Mouse (Mus musculus): ENCODE results near the gene Ncor2. TPM values are rescaled to one million over a fixed set of nuclear protein-coding genes. Genes with fewer than 3 reads are reported as not detected.
A peak's percentile ranks its signal among the peaks of the same experiment; 100 is the strongest.

Gene Ncor2
- polyA plus RNA-seq, 1 experiment, result 75.8 TPM

- peaks cover 45% of the 10 kb centered on the region for H3K4me1 ChIP-seq (replicated peaks; ENCODE audit: control insufficient read depth, insufficient read depth, low read length)
- H3K27me3 ChIP-seq (ENCODE audit: control insufficient read depth, insufficient read depth, low read length), result no peaks in the 10 kb centered on the region
- no peak for DNase-seq
- TF ChIP-seq CTCF (IDR thresholded peaks at IDR 0.05; ENCODE audit: borderline replicate concordance, control insufficient read depth, extremely low read depth, insufficient read depth, low read length, poor library complexity), result no peak
- no peak for TF ChIP-seq POLR2A (IDR thresholded peaks at IDR 0.05; ENCODE audit: control insufficient read depth, extremely low read depth, insufficient read depth, low read length, poor library complexity)
- 61% methylated on average over 17 of the region's 17 CpGs for WGBS
- H3K36me3 ChIP-seq (ENCODE audit: control insufficient read depth, insufficient read depth, low read length), result no peaks in the 10 kb centered on the region
- no peak overlapping the region for H3K27ac ChIP-seq (ENCODE audit: control insufficient read depth, insufficient read depth, low read length)
- H3K4me3 ChIP-seq (ENCODE audit: control insufficient read depth, insufficient read depth, low read length), result no peak overlapping the region
Observed at GRCm38 (mm10) chr5:125151872-125152534, 27.0 kb downstream of the Ncor2 start.

GRCm38 (mm10) chr5:125150951-125151564 is 28.0 kb downstream of the Ncor2 start:
- no peak for DNase-seq
- TF ChIP-seq POLR2A (IDR thresholded peaks at IDR 0.05; ENCODE audit: control insufficient read depth, extremely low read depth, insufficient read depth, low read length, poor library complexity) (no peak), CTCF (IDR thresholded peaks at IDR 0.05; ENCODE audit: borderline replicate concordance, control insufficient read depth, extremely low read depth, insufficient read depth, low read length, poor library complexity) (no peak)
- WGBS, result 85% methylated on average over 10 of the region's 10 CpGs
- Histone ChIP-seq H3K27me3 (ENCODE audit: control insufficient read depth, insufficient read depth, low read length) (no peaks in the 10 kb centered on the region), H3K36me3 (ENCODE audit: control insufficient read depth, insufficient read depth, low read length) (no peaks in the 10 kb centered on the region), H3K4me1 (replicated peaks; ENCODE audit: control insufficient read depth, insufficient read depth, low read length) (peaks cover 41% of the 10 kb centered on the region), H3K4me3 (ENCODE audit: control insufficient read depth, insufficient read depth, low read length) (no peak overlapping the region), H3K27ac (ENCODE audit: control insufficient read depth, insufficient read depth, low read length) (no peak overlapping the region)

DNA sequence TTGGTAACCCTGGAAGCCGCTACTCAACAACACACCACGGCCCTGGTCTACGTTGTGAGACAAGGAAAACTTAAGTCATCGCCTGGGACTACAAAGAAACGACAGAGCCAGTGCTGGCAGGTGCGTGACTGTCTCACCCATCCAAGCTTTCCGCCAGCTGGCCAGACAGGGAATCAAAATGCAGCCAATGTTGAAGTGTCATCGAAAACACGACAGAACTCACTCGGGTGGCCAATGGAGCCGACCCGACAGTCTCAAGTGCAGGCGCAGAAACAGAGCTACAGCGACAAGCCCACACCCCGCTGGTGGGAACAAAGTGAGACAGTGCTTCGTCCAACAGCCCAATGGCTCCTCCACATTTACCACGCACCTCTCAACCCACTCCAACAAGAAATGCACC is 29.9 kb downstream of the Ncor2 start:
- Histone ChIP-seq H3K27ac (ENCODE audit: control insufficient read depth, insufficient read depth, low read length) (no peak overlapping the region), H3K4me3 (ENCODE audit: control insufficient read depth, insufficient read depth, low read length) (no peak overlapping the region), H3K4me1 (replicated peaks; ENCODE audit: control insufficient read depth, insufficient read depth, low read length) (peaks cover 27% of the 10 kb centered on the region), H3K36me3 (ENCODE audit: control insufficient read depth, insufficient read depth, low read length) (no peaks in the 10 kb centered on the region), H3K27me3 (ENCODE audit: control insufficient read depth, insufficient read depth, low read length) (no peaks in the 10 kb centered on the region)
- 92% methylated on average over 17 of the region's 17 CpGs for WGBS
- DNase-seq, result no peak
- no peak for TF ChIP-seq POLR2A (IDR thresholded peaks at IDR 0.05; ENCODE audit: control insufficient read depth, extremely low read depth, insufficient read depth, low read length, poor library complexity)
- no peak for TF ChIP-seq CTCF (IDR thresholded peaks at IDR 0.05; ENCODE audit: borderline replicate concordance, control insufficient read depth, extremely low read depth, insufficient read depth, low read length, poor library complexity)

DNA sequence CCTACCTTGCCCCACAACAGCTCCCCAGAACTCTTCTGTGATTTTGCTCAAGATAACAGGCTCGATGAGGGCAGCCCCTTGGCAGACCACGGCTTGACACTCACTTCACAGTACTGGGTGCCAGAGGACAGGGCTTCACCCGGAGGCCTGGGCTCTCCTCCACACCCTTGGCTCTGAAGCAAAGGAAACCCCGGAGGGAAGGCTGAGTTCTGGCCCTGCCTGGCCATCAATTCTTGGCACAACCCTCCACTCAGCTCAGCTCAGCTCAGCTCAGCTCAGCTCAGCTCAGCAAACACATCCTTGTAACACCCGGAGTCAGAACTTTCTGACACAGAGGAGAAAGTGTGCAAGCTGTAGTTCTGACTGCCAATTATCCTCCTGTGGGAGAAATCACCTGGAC is 30.3 kb downstream of the Ncor2 start:
- no peak for DNase-seq
- 68% methylated on average over 5 of the region's 5 CpGs for WGBS
- no peak for TF ChIP-seq POLR2A (IDR thresholded peaks at IDR 0.05; ENCODE audit: control insufficient read depth, extremely low read depth, insufficient read depth, low read length, poor library complexity)
- no peak for TF ChIP-seq CTCF (IDR thresholded peaks at IDR 0.05; ENCODE audit: borderline replicate concordance, control insufficient read depth, extremely low read depth, insufficient read depth, low read length, poor library complexity)
- peaks cover 22% of the 10 kb centered on the region for H3K4me1 ChIP-seq (replicated peaks; ENCODE audit: control insufficient read depth, insufficient read depth, low read length)
- no peaks in the 10 kb centered on the region for H3K27me3 ChIP-seq (ENCODE audit: control insufficient read depth, insufficient read depth, low read length)
- no peaks in the 10 kb centered on the region for H3K36me3 ChIP-seq (ENCODE audit: control insufficient read depth, insufficient read depth, low read length)
- H3K4me3 ChIP-seq (ENCODE audit: control insufficient read depth, insufficient read depth, low read length), result no peak overlapping the region
- no peak overlapping the region for H3K27ac ChIP-seq (ENCODE audit: control insufficient read depth, insufficient read depth, low read length)

- H3K4me1 ChIP-seq (replicated peaks; ENCODE audit: control insufficient read depth, insufficient read depth, low read length), result peaks cover 17% of the 10 kb centered on the region
- no peak overlapping the region for H3K27ac ChIP-seq (ENCODE audit: control insufficient read depth, insufficient read depth, low read length)
- TF ChIP-seq POLR2A (IDR thresholded peaks at IDR 0.05; ENCODE audit: control insufficient read depth, extremely low read depth, insufficient read depth, low read length, poor library complexity) (no peak), CTCF (IDR thresholded peaks at IDR 0.05; ENCODE audit: borderline replicate concordance, control insufficient read depth, extremely low read depth, insufficient read depth, low read length, poor library complexity) (no peak)
- no peaks in the 10 kb centered on the region for H3K36me3 ChIP-seq (ENCODE audit: control insufficient read depth, insufficient read depth, low read length)
- no peak for DNase-seq
- H3K4me3 ChIP-seq (ENCODE audit: control insufficient read depth, insufficient read depth, low read length), result no peak overlapping the region
- H3K27me3 ChIP-seq (ENCODE audit: control insufficient read depth, insufficient read depth, low read length), result no peaks in the 10 kb centered on the region
- WGBS, result 96% methylated on average over 10 of the region's 10 CpGs
Observed at GRCm38 (mm10) chr5:125148173-125148572, 30.8 kb downstream of the Ncor2 start.

- no peaks in the 10 kb centered on the region for H3K36me3 ChIP-seq (ENCODE audit: control insufficient read depth, insufficient read depth, low read length)
- no peak overlapping the region for H3K4me3 ChIP-seq (ENCODE audit: control insufficient read depth, insufficient read depth, low read length)
- 90% methylated on average over 5 of the region's 5 CpGs for WGBS
- TF ChIP-seq CTCF (IDR thresholded peaks at IDR 0.05; ENCODE audit: borderline replicate concordance, control insufficient read depth, extremely low read depth, insufficient read depth, low read length, poor library complexity) (0 out of 2 replicates have a peak, but pooled peaks have one; percentile 20), POLR2A (IDR thresholded peaks at IDR 0.05; ENCODE audit: control insufficient read depth, extremely low read depth, insufficient read depth, low read length, poor library complexity) (no peak)
- no peaks in the 10 kb centered on the region for H3K27me3 ChIP-seq (ENCODE audit: control insufficient read depth, insufficient read depth, low read length)
- no peak for DNase-seq
- peaks cover 9% of the 10 kb centered on the region; the same call in 1 of the 2 replicates for H3K4me1 ChIP-seq (replicated peaks; ENCODE audit: control insufficient read depth, insufficient read depth, low read length)
- no peak overlapping the region for H3K27ac ChIP-seq (ENCODE audit: control insufficient read depth, insufficient read depth, low read length)
Observed at GRCm38 (mm10) chr5:125147124-125147523, 31.9 kb downstream of the Ncor2 start.

Data from thymus, adult 2 months (tissue).